Mouse (Mus musculus) forebrain, embryonic 12.5 days (tissue): ENCODE results near the gene Ap2b1. TPM values are rescaled to one million over a fixed set of nuclear protein-coding genes. Genes with fewer than 3 reads are reported as not detected.

ENCODE experiments used
- ATAC-seq: fragments of 200-750 bp; cut with Nextera tagmentation; 2 replicates; pipeline ENCODE4 v1.8.0; 2017; ENCODE audit warnings: moderate TSS enrichment; ENCODE audit not compliant: low FRiP score
- H3K27ac ChIP-seq: fragments of 300-500 bp; sonication (generic); 2 replicates; pipeline ENCODE4 v1.5.1; 2016; ENCODE audit warnings: mild to moderate bottlenecking
- H3K27me3 ChIP-seq: fragments of 300-500 bp; sonication (generic); 2 replicates; pipeline ENCODE4 v1.6.1; 2016; ENCODE audit warnings: mild to moderate bottlenecking
- H3K36me3 ChIP-seq: fragments of 300-500 bp; sonication (generic); replicated peaks from 2 replicates; pipeline ENCODE4 v1.6.1; 2016; ENCODE audit warnings: mild to moderate bottlenecking
- H3K4me1 ChIP-seq: fragments of 300-500 bp; sonication (generic); 2 replicates; pipeline ENCODE4 v1.6.1; 2016
- H3K4me2 ChIP-seq: fragments of 300-500 bp; sonication (generic); 2 replicates; pipeline ENCODE4 v1.6.1; 2016; ENCODE audit warnings: mild to moderate bottlenecking, moderate library complexity
- H3K4me3 ChIP-seq: fragments of 300-500 bp; sonication (generic); replicated peaks from 2 replicates; pipeline ENCODE4 v1.5.1; 2016; ENCODE audit warnings: mild to moderate bottlenecking
- H3K9ac ChIP-seq: fragments of 300-500 bp; sonication (generic); 2 replicates; pipeline ENCODE4 v1.6.1; 2016; ENCODE audit warnings: mild to moderate bottlenecking
- H3K9me3 ChIP-seq: fragments of 300-500 bp; sonication (generic); 2 replicates; pipeline ENCODE4 v1.6.1; 2016
- WGBS: fragments of 180-500 bp; shearing (Covaris S2); methylation state at CpG from one replicate; pipeline ENCODE4 v1.1.7; 2016; 5-methylcytosine and 5-hydroxymethylcytosine counted together
- polyA plus RNA-seq: library from polyadenylated mRNA; unstranded; fragments of >200 nt; fragmentation: Nextera tagmentation; extraction: Ambion mirVana; gene quantifications from 2 replicates; pipeline ENCODE4 v1.2.1, GENCODE M21; 2016

The Ap2b1 gene
- polyA plus RNA-seq, 1 experiment from 2014 or later: 95.7 TPM

- Histone ChIP-seq H3K4me3 (no peak overlapping the region), H3K27me3 (peaks cover 24% of the 10 kb centered on the region), H3K36me3 (no peaks in the 10 kb centered on the region), H3K9me3 (no peaks in the 10 kb centered on the region), H3K9ac (no peak overlapping the region), H3K4me2 (no peak overlapping the region), H3K4me1 (peaks cover 12% of the 10 kb centered on the region), H3K27ac (no peak overlapping the region)
- 88% methylated on average over 10 of the region's 10 CpGs for WGBS
- ATAC-seq: no peak
Measured at GRCm38 (mm10) chr11:83451281-83451680, 152.5 kb downstream of the Ap2b1 start.

GRCm38 (mm10) chr11:83454548-83454947 lies 155.7 kb downstream of the Ap2b1 start:
- WGBS: 43% methylated on average over 4 of the region's 4 CpGs
- Histone ChIP-seq H3K27ac (no peak overlapping the region), H3K27me3 (peaks cover 11% of the 10 kb centered on the region; the same call in 1 of the 2 replicates)

More at GRCm38 (mm10) chr11:83454548-83454947, 155.7 kb downstream of the Ap2b1 start:
- Histone ChIP-seq H3K9ac (no peak overlapping the region), H3K36me3 (no peaks in the 10 kb centered on the region), H3K4me2 (no peak overlapping the region), H3K4me1 (peaks cover 17% of the 10 kb centered on the region), H3K4me3 (no peak overlapping the region), H3K9me3 (no peaks in the 10 kb centered on the region)
- ATAC-seq: no peak

Other genes starting within 250 kb of the Ap2b1 start
- 0.96 and 1.2 TPM in 2 replicates for gene Slfn2, start 233.9 kb upstream of the Ap2b1 start, polyA plus RNA-seq
- gene Slfn1, start 182.2 kb upstream of the Ap2b1 start, polyA plus RNA-seq: not detected in 2 replicates
- gene Slfn4, start 123.8 kb upstream of the Ap2b1 start, polyA plus RNA-seq: not detected in 2 replicates
- 0.28 and 0.53 TPM in 2 replicates for gene Slfn3, start 107.7 kb upstream of the Ap2b1 start, polyA plus RNA-seq
- gene Slfn14, start 12.3 kb upstream of the Ap2b1 start, polyA plus RNA-seq: 0.73 and 0.84 TPM in 2 replicates
- 15.4 and 18.5 TPM in 2 replicates for gene Pex12, start 3.6 kb downstream of the Ap2b1 start, polyA plus RNA-seq
- 11.0 and 13.9 TPM in 2 replicates for gene Rasl10b, start 110.1 kb downstream of the Ap2b1 start, polyA plus RNA-seq
- gene Gas2l2, start 130.4 kb downstream of the Ap2b1 start, polyA plus RNA-seq: 0.08 and 0.22 TPM in 2 replicates
- gene 1700020L24Rik, start 138.7 kb downstream of the Ap2b1 start, polyA plus RNA-seq: 0.29 and 0.35 TPM in 2 replicates
- 1.5 and 2.7 TPM in 2 replicates for gene Mmp28, start 164.0 kb downstream of the Ap2b1 start, polyA plus RNA-seq
- gene Taf15, start 174.1 kb downstream of the Ap2b1 start, polyA plus RNA-seq: 14.7 and 20.0 TPM in 2 replicates
- 0.10 TPM in 1 of 2 replicates, not detected in the other for gene Heatr9, start 223.2 kb downstream of the Ap2b1 start, polyA plus RNA-seq
- not detected in 2 replicates for gene Ccl5, start 231.5 kb downstream of the Ap2b1 start, polyA plus RNA-seq